Mouse (Mus musculus) intestine, postnatal 0 days (tissue): ENCODE results near the gene Supt3. TPM values are rescaled to one million over a fixed set of nuclear protein-coding genes. Genes with fewer than 3 reads are reported as not detected.

Source experiments
- ATAC-seq: fragments of 200-750 bp; cut with Nextera tagmentation; 2 replicates; pipeline ENCODE4 v1.8.0; 2017; ENCODE audit warnings: mild to moderate bottlenecking, moderate TSS enrichment, moderate library complexity
- H3K27ac ChIP-seq: fragments of 300-500 bp; sonication (generic); 2 replicates; pipeline ENCODE4 v1.5.1; 2014; ENCODE audit warnings: mild to moderate bottlenecking, low read depth, low read length, moderate library complexity
- H3K27me3 ChIP-seq: fragments of 300-500 bp; sonication (generic); replicated peaks from 2 replicates; pipeline ENCODE4 v1.6.1; 2014; ENCODE audit warnings: low read length, mixed read lengths; ENCODE audit not compliant: control insufficient read depth, insufficient read depth
- H3K36me3 ChIP-seq: fragments of 300-500 bp; sonication (generic); 2 replicates; pipeline ENCODE4 v1.6.1; 2014; ENCODE audit warnings: mild to moderate bottlenecking, moderate library complexity; ENCODE audit not compliant: control insufficient read depth, insufficient read depth
- H3K4me1 ChIP-seq: fragments of 300-500 bp; sonication (generic); replicated peaks from 2 replicates; pipeline ENCODE4 v1.6.1; 2014; ENCODE audit warnings: antibody characterized with exemption, low read length, mixed read lengths; ENCODE audit not compliant: control insufficient read depth, insufficient read depth
- H3K4me2 ChIP-seq: fragments of 300-500 bp; sonication (generic); replicated peaks from 2 replicates; pipeline ENCODE4 v1.6.1; 2014; ENCODE audit warnings: low read depth, mild to moderate bottlenecking, moderate library complexity
- H3K4me3 ChIP-seq: fragments of 300-500 bp; sonication (generic); 2 replicates; pipeline ENCODE4 v1.5.1; 2014; ENCODE audit warnings: low read depth, low read length
- H3K9ac ChIP-seq: fragments of 300-500 bp; sonication (generic); 2 replicates; pipeline ENCODE4 v1.6.1; 2014; ENCODE audit warnings: mild to moderate bottlenecking, low read depth, low read length
- H3K9me3 ChIP-seq: fragments of 300-500 bp; sonication (generic); 2 replicates; pipeline ENCODE4 v1.6.1; 2016; ENCODE audit warnings: mixed run types; ENCODE audit not compliant: control insufficient read depth
- CTCF ChIP-seq: sonication (generic); IDR thresholded peaks from 2 replicates; pipeline ENCODE4 v1.5.1; 2016; ENCODE audit warnings: low read depth, mild to moderate bottlenecking, control low read depth, antibody characterized with exemption, moderate library complexity
- WGBS: fragments of 180-500 bp; shearing (Covaris S2); extraction: QIAGEN DNeasy Blood & Tissue Kit; methylation state at CpG from one replicate; pipeline ENCODE4 v1.1.7; 2014; 5-methylcytosine and 5-hydroxymethylcytosine counted together
- polyA plus RNA-seq: library from polyadenylated mRNA; unstranded; fragments of >200 nt; fragmentation: Nextera tagmentation; extraction: Ambion mirVana; gene quantifications from 2 replicates; pipeline ENCODE4 v1.2.1, GENCODE M21; 2015

Gene Supt3
- polyA plus RNA-seq, 1 experiment from 2014 or later, result 4.9 TPM

DNA sequence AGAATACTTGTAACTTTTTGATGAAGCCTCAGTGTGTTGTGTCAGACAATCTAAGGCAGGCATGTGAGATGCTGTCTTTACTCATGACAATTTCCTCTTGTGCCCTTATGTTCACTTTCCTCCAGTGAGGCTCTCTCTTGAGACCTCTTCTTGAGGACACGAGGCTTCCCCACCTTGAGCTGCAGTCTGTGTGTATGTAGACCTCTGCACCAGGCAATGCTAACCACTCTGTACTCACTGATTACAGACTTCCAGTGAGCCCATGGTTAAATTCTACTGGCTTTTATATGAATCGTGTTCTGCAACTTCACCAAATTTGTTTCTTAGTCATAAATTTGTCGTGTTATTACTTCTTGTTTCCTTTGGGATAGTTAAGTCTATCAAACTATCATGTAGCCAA lies 50.2 kb downstream of the Supt3 start:
- no peaks in the 10 kb centered on the region for H3K36me3 ChIP-seq
- whole genome bisulfite sequencing, result 74% methylated on average over 3 of the region's 3 CpGs

DNA sequence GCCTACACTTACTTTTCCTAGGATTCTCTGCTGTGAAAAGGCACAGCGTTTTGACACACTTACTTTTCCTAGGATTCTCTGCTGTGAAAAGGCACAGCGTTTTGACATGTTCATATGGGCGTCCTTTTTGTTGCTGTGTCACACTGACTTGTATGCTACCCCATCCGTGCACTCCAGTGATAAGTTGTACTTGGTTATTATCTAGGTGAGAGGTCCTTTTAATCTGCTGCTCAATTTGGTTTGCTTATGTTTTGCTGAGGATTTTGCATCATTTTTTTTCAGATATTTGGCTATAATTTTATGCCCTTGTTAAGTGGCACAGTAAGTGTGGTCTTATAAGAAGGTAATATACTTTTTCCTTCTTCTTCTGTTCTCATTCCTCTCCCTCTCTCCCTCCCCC lies 51.0 kb downstream of the Supt3 start:
- H3K36me3 ChIP-seq, result no peaks in the 10 kb centered on the region
- 84% methylated on average over 4 of the region's 4 CpGs for whole genome bisulfite sequencing
- no peak for ATAC-seq
- H3K4me2 ChIP-seq, result no peak overlapping the region
- H3K27me3 ChIP-seq, result no peaks in the 10 kb centered on the region
- H3K9me3 ChIP-seq, result no peaks in the 10 kb centered on the region
- H3K4me3 ChIP-seq, result no peak overlapping the region
- H3K4me1 ChIP-seq, result no peaks in the 10 kb centered on the region
- TF ChIP-seq CTCF, result no peak
- no peak overlapping the region for H3K9ac ChIP-seq
- H3K27ac ChIP-seq, result no peak overlapping the region

More for the DNA sequence above, 50.2 kb downstream of the Supt3 start:
- Histone ChIP-seq H3K4me2 (no peak overlapping the region), H3K4me3 (no peak overlapping the region), H3K4me1 (no peaks in the 10 kb centered on the region), H3K27ac (no peak overlapping the region), H3K9ac (no peak overlapping the region), H3K27me3 (no peaks in the 10 kb centered on the region), H3K9me3 (no peaks in the 10 kb centered on the region)
- no peak for TF ChIP-seq CTCF
- no peak for ATAC-seq

DNA sequence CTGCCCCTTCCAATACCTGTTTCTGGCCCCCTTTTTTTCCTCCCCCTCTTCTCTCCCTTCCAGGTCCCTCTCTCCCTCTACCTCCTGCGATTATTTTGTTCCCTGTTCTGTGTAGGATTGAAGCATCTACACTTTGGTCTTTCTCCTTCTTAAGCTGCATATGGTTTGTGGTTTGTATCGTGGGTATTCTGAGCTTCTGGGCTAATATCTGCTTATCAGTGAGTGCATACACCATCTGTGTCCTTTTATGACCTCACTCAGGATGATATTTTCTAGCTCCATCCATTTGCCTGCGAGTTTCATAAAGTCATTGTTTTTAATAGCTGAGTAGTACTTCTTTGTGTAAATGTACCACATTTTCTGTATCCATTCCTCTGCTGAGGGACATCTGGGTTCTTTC lies 52.6 kb downstream of the Supt3 start:
- no peak overlapping the region for H3K4me3 ChIP-seq
- no peaks in the 10 kb centered on the region for H3K27me3 ChIP-seq
- no peak for TF ChIP-seq CTCF

DNA sequence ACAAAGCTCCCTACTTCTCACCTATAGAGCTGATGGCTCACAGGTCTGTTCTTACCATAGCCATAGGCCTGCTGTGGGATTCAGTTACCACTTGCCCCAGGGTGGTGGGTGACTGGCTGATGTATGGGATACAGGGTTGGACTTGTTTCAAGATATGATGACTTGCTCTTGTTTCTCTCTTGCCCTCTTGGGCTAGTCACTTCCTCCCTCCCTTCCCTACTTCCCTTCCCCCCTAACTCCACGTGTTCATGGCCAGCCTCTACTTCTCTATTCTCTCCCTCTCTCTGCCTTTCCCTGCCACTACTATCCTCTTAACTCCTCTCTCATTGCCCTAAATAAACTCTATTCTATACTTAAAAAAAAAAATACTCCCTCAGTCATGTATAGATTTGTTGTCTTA lies 54.2 kb downstream of the Supt3 start:
- H3K9me3 ChIP-seq, result no peaks in the 10 kb centered on the region
- 47% methylated on average over 1 of the region's 1 CpGs for WGBS
- H3K4me1 ChIP-seq, result no peaks in the 10 kb centered on the region
- H3K27ac ChIP-seq, result no peak overlapping the region
- no peak for TF ChIP-seq CTCF
- H3K4me2 ChIP-seq, result no peak overlapping the region
- H3K36me3 ChIP-seq, result no peaks in the 10 kb centered on the region
- H3K9ac ChIP-seq, result no peak overlapping the region
- no peak for ATAC-seq
- H3K4me3 ChIP-seq, result no peak overlapping the region
- no peaks in the 10 kb centered on the region for H3K27me3 ChIP-seq

More for the DNA sequence above, 52.6 kb downstream of the Supt3 start:
- Histone ChIP-seq H3K27ac (no peak overlapping the region), H3K9me3 (no peaks in the 10 kb centered on the region), H3K9ac (no peak overlapping the region), H3K4me1 (no peaks in the 10 kb centered on the region), H3K36me3 (no peaks in the 10 kb centered on the region), H3K4me2 (no peak overlapping the region)
- no peak for ATAC-seq
- WGBS, result 74% methylated on average over 3 of the region's 3 CpGs

DNA sequence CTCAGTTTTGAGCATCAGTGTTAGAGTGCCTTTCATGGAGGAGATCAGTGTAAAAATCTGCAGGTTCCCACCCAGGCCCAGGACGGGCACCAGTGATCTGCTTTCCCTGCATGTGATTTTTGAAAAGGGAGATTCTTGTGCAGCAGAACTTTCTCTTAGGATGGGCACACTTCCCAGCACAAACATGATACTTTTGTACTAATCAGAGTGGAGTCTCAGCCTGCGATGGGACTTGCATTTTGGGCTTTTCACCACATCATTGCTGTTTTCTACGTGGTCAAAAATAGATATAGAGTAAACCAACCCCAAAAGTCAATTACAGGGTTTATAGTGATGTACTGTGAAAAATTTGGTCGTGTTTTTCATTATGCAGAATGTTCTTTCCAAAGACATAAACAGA lies 65.2 kb downstream of the Supt3 start:
- Histone ChIP-seq H3K9ac (no peak overlapping the region), H3K4me2 (no peak overlapping the region), H3K9me3 (no peaks in the 10 kb centered on the region), H3K36me3 (no peaks in the 10 kb centered on the region), H3K4me1 (no peaks in the 10 kb centered on the region), H3K27ac (no peak overlapping the region), H3K27me3 (no peaks in the 10 kb centered on the region), H3K4me3 (no peak overlapping the region)
- WGBS, result 71% methylated on average over 4 of the region's 4 CpGs
- no peak for ATAC-seq
- no peak for TF ChIP-seq CTCF

DNA sequence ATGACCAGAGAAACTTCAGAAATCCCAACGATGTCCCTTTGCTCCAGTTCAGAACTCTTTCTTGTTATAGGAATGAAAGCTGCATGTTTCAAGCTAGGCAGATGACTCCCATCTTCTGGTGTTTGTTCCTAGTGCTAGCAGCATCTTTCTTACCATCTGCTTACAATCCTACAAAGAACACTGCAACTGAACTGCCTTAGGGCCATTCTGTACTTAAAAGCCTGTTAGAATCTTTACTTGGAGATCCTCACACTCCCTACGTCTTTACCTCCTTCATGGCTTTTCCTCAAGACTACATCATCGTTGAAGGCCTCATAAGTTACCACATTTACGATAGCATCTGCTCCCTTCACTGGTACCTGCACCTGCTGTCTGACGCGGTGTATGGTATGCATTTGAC lies 86.2 kb downstream of the Supt3 start:
- H3K4me1 ChIP-seq, result no peaks in the 10 kb centered on the region
- no peak overlapping the region for H3K4me3 ChIP-seq
- no peaks in the 10 kb centered on the region for H3K27me3 ChIP-seq
- no peak for ATAC-seq
- TF ChIP-seq CTCF, result no peak
- no peak overlapping the region for H3K4me2 ChIP-seq
- H3K27ac ChIP-seq, result no peak overlapping the region
- 95% methylated on average over 6 of the region's 6 CpGs for WGBS
- H3K9me3 ChIP-seq, result no peaks in the 10 kb centered on the region
- no peaks in the 10 kb centered on the region for H3K36me3 ChIP-seq
- no peak overlapping the region for H3K9ac ChIP-seq

DNA sequence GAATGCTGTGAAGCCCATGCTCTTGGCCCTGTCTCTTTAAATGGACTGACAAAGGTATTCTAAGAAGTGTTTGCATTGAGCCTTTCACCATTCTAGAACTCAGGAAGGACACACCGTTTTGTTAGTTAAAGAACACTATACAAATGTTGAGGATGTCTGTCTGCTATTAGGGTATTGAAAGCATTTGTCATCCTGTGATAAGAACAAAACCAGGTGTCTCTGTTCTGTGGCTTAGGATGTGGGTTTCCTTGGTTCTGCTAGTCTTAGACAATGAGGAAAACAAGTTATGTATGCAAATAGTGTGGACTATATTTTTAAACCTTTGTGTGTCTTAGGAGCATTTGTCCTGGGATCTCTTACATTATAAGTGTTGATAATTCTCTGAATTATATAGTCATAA lies 116.6 kb downstream of the Supt3 start:
- Histone ChIP-seq H3K27ac (no peak overlapping the region), H3K27me3 (no peaks in the 10 kb centered on the region), H3K36me3 (no peaks in the 10 kb centered on the region), H3K4me1 (no peaks in the 10 kb centered on the region), H3K9ac (no peak overlapping the region), H3K9me3 (no peaks in the 10 kb centered on the region), H3K4me3 (no peak overlapping the region), H3K4me2 (no peak overlapping the region)
- TF ChIP-seq CTCF, result no peak
- ATAC-seq, result no peak
- WGBS, result 25% methylated on average over 1 of the region's 1 CpGs
